ENCODE assay signal across 8 mouse cellular contexts in the genomic region with DNA sequence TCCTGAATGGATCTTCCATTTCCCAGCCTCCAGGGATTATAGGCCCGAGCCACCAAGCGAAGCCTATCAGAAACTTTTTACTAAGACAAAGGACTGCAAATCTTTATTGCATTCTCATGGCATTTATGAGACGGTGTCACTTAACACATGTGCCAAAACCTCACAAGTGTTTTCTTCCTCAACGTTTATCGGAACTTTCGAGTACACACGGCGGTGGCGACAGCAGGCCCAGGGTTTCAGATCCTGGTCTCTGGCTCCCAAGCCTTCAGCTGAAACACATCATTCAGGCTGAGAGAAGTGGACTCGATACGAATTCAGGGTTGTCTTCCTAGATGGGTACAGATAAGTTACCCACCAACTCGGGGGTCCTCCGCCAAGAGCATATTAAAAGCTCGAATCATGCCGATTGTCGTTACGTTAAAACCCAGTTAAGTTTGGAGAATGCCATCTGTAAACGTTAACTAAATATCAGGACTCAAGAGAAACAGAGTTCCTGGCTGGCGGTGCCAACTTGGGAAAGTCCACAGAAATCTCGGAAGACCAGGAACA. TPM values are rescaled to one million over a fixed set of nuclear protein-coding genes. Genes with fewer than 3 reads are reported as not detected.
DNase-seq lines count a peak whose midpoint lies in the region; ATAC-seq and TF ChIP-seq lines count a peak whose summit lies in the region.

No protein-coding gene starts in this region.

- H3K9ac ChIP-seq in hindbrain, embryonic 16.5 days (ENCODE audit: low read depth, low read length), result peak overlapping the region; percentile 93
- H3K9ac ChIP-seq in midbrain, embryonic 12.5 days (replicated peaks), result peak overlapping the region; percentile 93

- peak overlapping the region; percentile 62 for H3K4me2 ChIP-seq in hindbrain, embryonic 16.5 days (ENCODE audit: low read length)
- peak overlapping the region; percentile 80 for H3K4me2 ChIP-seq in midbrain, embryonic 12.5 days (replicated peaks)

- no peak for DNase-seq in cerebellum, adult 2 months
- DNase-seq in cerebellum, adult 18-20 months, result no peak
- DNase-seq in thymus, adult 2 months, result no peak
- no peak for DNase-seq in thymus, postnatal 25 days
- no peak for DNase-seq in layer of hippocampus, postnatal 25 days (ENCODE audit: extremely low spot score in 1 of 2, low spot score in 1 of 2)
- no peak for DNase-seq in ovary, postnatal 14 days (ENCODE audit: low spot score)

- 2% methylated on average over 20 of the region's 20 CpGs for WGBS in cerebellum, adult 2 months
- 2% methylated on average over 20 of the region's 20 CpGs for WGBS in thymus, adult 2 months
- WGBS in hindbrain, embryonic 16.5 days, result 8% methylated on average over 20 of the region's 20 CpGs
- WGBS in midbrain, embryonic 12.5 days, result 6% methylated on average over 20 of the region's 20 CpGs

- H3K4me1 ChIP-seq in cerebellum, adult 2 months (ENCODE audit: control insufficient read depth, insufficient read depth, low read length), result peaks cover 8% of the 10 kb centered on the region
- H3K4me1 ChIP-seq in thymus, adult 2 months (replicated peaks; ENCODE audit: control insufficient read depth, insufficient read depth, low read length), result peaks cover 4% of the 10 kb centered on the region
- H3K4me1 ChIP-seq in hindbrain, embryonic 16.5 days (ENCODE audit: control insufficient read depth, insufficient read depth, low read depth, low read length), result peaks cover 4% of the 10 kb centered on the region
- peaks cover 8% of the 10 kb centered on the region for H3K4me1 ChIP-seq in midbrain, embryonic 12.5 days

- peak overlapping the region; percentile 76 for H3K4me3 ChIP-seq in cerebellum, adult 2 months (replicated peaks; ENCODE audit: insufficient read depth, low read depth, low read length)
- peak overlapping the region; percentile 75 for H3K4me3 ChIP-seq in thymus, adult 2 months (ENCODE audit: control insufficient read depth, insufficient read depth, low read length)
- peak overlapping the region; percentile 97 for H3K4me3 ChIP-seq in hindbrain, embryonic 16.5 days (ENCODE audit: low read length)
- peak overlapping the region; percentile 87 for H3K4me3 ChIP-seq in midbrain, embryonic 12.5 days

- no peaks in the 10 kb centered on the region for H3K27me3 ChIP-seq in cerebellum, adult 2 months (ENCODE audit: control insufficient read depth, insufficient read depth, low read length)
- H3K27me3 ChIP-seq in thymus, adult 2 months (ENCODE audit: control insufficient read depth, insufficient read depth, low read length), result no peaks in the 10 kb centered on the region
- H3K27me3 ChIP-seq in hindbrain, embryonic 16.5 days (replicated peaks; ENCODE audit: control insufficient read depth, insufficient read depth, low read length), result no peaks in the 10 kb centered on the region; the same call in 1 of the 2 replicates
- no peaks in the 10 kb centered on the region; the same call in 1 of the 2 replicates for H3K27me3 ChIP-seq in midbrain, embryonic 12.5 days

- H3K36me3 ChIP-seq in thymus, adult 2 months (ENCODE audit: control insufficient read depth, insufficient read depth, low read length), result peaks cover 24% of the 10 kb centered on the region
- H3K36me3 ChIP-seq in hindbrain, embryonic 16.5 days (ENCODE audit: control insufficient read depth, insufficient read depth, low read length), result peaks cover 12% of the 10 kb centered on the region; the same call in 1 of the 2 replicates
- H3K36me3 ChIP-seq in midbrain, embryonic 12.5 days, result peaks cover 30% of the 10 kb centered on the region

- no peak overlapping the region for H3K27ac ChIP-seq in cerebellum, adult 2 months (ENCODE audit: insufficient read depth, low read length)
- H3K27ac ChIP-seq in thymus, adult 2 months (ENCODE audit: control insufficient read depth, insufficient read depth, low read length), result no peak overlapping the region; the same call in 1 of the 2 replicates
- peak overlapping the region; percentile 79 for H3K27ac ChIP-seq in hindbrain, embryonic 16.5 days (ENCODE audit: low read depth, low read length)
- peak overlapping the region; percentile 65; the same call in 1 of the 2 replicates for H3K27ac ChIP-seq in midbrain, embryonic 12.5 days (replicated peaks)

- no peak for TF ChIP-seq POLR2A in cerebellum, adult 2 months (IDR thresholded peaks at IDR 0.05; ENCODE audit: borderline replicate concordance, insufficient read depth, low read length)
- no peak for TF ChIP-seq POLR2A in thymus, adult 2 months (IDR thresholded peaks at IDR 0.05; ENCODE audit: control insufficient read depth, extremely low read depth, insufficient read depth, low read length, poor library complexity)

- 0 out of 2 replicates have a peak, but pooled peaks have one; percentile 6 for ATAC-seq in hindbrain, embryonic 16.5 days
- peak; percentile 10; the same call in 1 of the 2 replicates for ATAC-seq in midbrain, embryonic 12.5 days (ENCODE audit: low FRiP score, low read depth)

- no peaks in the 10 kb centered on the region for H3K9me3 ChIP-seq in hindbrain, embryonic 16.5 days (ENCODE audit: control insufficient read depth, low read length)
- H3K9me3 ChIP-seq in midbrain, embryonic 12.5 days, result no peaks in the 10 kb centered on the region

- TF ChIP-seq CTCF in cerebellum, adult 2 months (IDR thresholded peaks at IDR 0.05; ENCODE audit: borderline replicate concordance, insufficient read depth, low read depth, low read length), result no peak
- no peak for TF ChIP-seq CTCF in thymus, adult 2 months (IDR thresholded peaks at IDR 0.05; ENCODE audit: borderline replicate concordance, control insufficient read depth, extremely low read depth, insufficient read depth, low read length, poor library complexity)

RNA-seq across cellular contexts. Expression of a gene that starts 0.7 kb away (rescaled TPM):
- polyA plus RNA-seq in cerebellum, adult 2 months (2012; rRNA removed), result 138 and 149 TPM in 2 replicates
- 58.1 and 59.4 TPM in 2 replicates for polyA plus RNA-seq in thymus, adult 2 months (2012; rRNA removed)
- 171 and 176 TPM in 2 replicates for polyA plus RNA-seq in hindbrain, embryonic 16.5 days (2015; fragmentation: Nextera tagmentation; extraction: Ambion mirVana)
- polyA plus RNA-seq in midbrain, embryonic 12.5 days (2016; fragmentation: Nextera tagmentation; extraction: Ambion mirVana), result 187 and 190 TPM in 2 replicates
- 100 to 1,000 TPM; 101 to 110 TPM for total RNA-seq in layer of hippocampus, postnatal 25 days (2021)

RNA-seq across cellular contexts. Expression of a gene that starts 29.5 kb away (rescaled TPM):
- 0.52 and 0.68 TPM in 2 replicates for polyA plus RNA-seq in cerebellum, adult 2 months (2012; rRNA removed)
- polyA plus RNA-seq in thymus, adult 2 months (2012; rRNA removed), result not detected in 2 replicates
- polyA plus RNA-seq in hindbrain, embryonic 16.5 days (2015; fragmentation: Nextera tagmentation; extraction: Ambion mirVana), result 0.21 and 0.42 TPM in 2 replicates
- polyA plus RNA-seq in midbrain, embryonic 12.5 days (2016; fragmentation: Nextera tagmentation; extraction: Ambion mirVana), result 0.40 and 0.51 TPM in 2 replicates
- under 1 TPM; 0.70 to 0.98 TPM for total RNA-seq in layer of hippocampus, postnatal 25 days (2021)

RNA-seq across cellular contexts. Expression of a gene that starts 40.0 kb away (rescaled TPM):
- polyA plus RNA-seq in cerebellum, adult 2 months (2012; rRNA removed), result 27.8 and 29.4 TPM in 2 replicates
- polyA plus RNA-seq in thymus, adult 2 months (2012; rRNA removed), result 48.2 and 49.9 TPM in 2 replicates
- 18.4 and 21.6 TPM in 2 replicates for polyA plus RNA-seq in hindbrain, embryonic 16.5 days (2015; fragmentation: Nextera tagmentation; extraction: Ambion mirVana)
- polyA plus RNA-seq in midbrain, embryonic 12.5 days (2016; fragmentation: Nextera tagmentation; extraction: Ambion mirVana), result 35.5 and 38.2 TPM in 2 replicates
- total RNA-seq in layer of hippocampus, postnatal 25 days (2021), result 10 to 100 TPM; 22.2 to 29.6 TPM

RNA-seq across cellular contexts. Expression of a gene that starts 54.8 kb away (rescaled TPM):
- 0.11 TPM in 1 of 2 replicates, not detected in the other for polyA plus RNA-seq in cerebellum, adult 2 months (2012; rRNA removed)
- 1.2 and 1.4 TPM in 2 replicates for polyA plus RNA-seq in thymus, adult 2 months (2012; rRNA removed)
- polyA plus RNA-seq in hindbrain, embryonic 16.5 days (2015; fragmentation: Nextera tagmentation; extraction: Ambion mirVana), result 0.05 TPM in 1 of 2 replicates, not detected in the other
- polyA plus RNA-seq in midbrain, embryonic 12.5 days (2016; fragmentation: Nextera tagmentation; extraction: Ambion mirVana), result not detected in 2 replicates
- under 1 TPM in 1 of 2 experiments, not detected in 1; 0.10 TPM for total RNA-seq in layer of hippocampus, postnatal 25 days (2021)

Comparison
In these comparisons a context has a peak if more than half of its experiments do, and no peak if none do; other contexts are left out.
1. H3K27ac ChIP-seq: peak in hindbrain, embryonic 16.5 days (single experiment) and midbrain, embryonic 12.5 days (single experiment); none in cerebellum, adult 2 months (single experiment) and thymus, adult 2 months (single experiment).
2. Peak in every context shown above with its lines, with median percentiles within 50 percentile points of each other: H3K4me3 ChIP-seq.